Mouse (Mus musculus): Measurements from ENCODE around the gene Isoc2a. TPM values are rescaled to one million over a fixed set of nuclear protein-coding genes. Genes with fewer than 3 reads are reported as not detected.

Isoc2a gene
- polyA plus RNA-seq (2014; fragmentation: Illumina TruSeq; extraction: RNeasy Lipid Tissue Mini Kit (QIAGEN cat#74804); ENCODE audit: low read depth, low replicate concordance): 45.8 TPM

GRCm38 (mm10) chr7:4876753-4877221 is at the start of gene Isoc2a:
Isoc2a (plus strand) TSS chr7:4877153.

GRCm38 (mm10) chr7:4844245-4844916 is 32.6 kb upstream of the Isoc2a start, which contains the start of gene Shisa7:
Shisa7 (minus strand) TSS chr7:4844696.

DNA sequence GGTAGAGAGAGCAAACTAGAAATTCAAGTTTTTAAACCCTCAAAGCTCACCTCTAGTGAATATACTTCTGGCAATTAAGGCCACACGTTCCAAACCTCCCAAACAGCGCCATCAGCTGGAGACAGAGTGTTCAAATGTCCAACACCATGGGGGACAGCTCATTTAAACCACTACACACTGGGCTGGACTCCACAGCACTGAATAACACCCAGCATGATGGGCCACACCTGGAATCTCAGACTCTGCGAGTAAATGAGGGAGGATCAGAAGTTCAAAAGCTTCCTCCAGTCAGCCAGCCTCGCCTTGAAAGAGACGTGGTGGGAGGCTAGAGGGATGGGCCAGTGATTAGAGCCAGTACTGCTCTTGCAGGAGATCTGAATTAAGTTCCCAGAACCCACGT is 6.8 kb upstream of the Isoc2a start, which contains the start of gene Isoc2b:
Isoc2b (minus strand) TSS at position 126 of the 400 bp plus-strand sequence.

DNA sequence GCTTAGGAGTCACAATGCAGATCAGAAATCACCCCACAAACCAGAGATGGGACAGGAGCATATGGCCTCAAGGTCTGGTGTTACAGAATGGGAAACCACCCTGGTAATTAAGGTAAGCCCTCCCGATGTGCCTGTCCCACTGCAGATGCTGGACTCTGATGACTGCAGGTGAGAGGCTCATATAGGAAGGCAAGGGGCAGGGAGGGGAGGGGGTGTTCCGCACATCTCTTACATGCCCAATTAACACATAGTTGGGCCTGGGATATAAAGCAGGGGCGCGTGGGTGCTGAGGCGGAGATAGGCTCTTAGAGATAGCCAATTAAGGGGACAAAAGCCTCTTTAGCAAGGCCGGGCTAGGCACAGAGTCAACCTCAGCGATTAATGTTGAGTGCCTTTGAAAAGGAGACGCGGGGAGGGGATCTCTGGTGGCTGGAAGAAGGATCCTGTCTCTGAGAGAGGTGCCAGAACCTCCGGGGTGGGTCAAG is 29.6 kb downstream of the Isoc2a start, which contains the start of gene Gm36210:
Gm36210 (minus strand) TSS at position 51 of the 485 bp plus-strand sequence.

GRCm38 (mm10) chr7:4915007-4915665 is 38.2 kb downstream of the Isoc2a start, which contains the start of gene Zfp628:
Zfp628 (plus strand) TSS chr7:4915217.

GRCm38 (mm10) chr7:4921824-4922482 is 45.0 kb downstream of the Isoc2a start, which contains the start of gene Nat14:
Nat14 (plus strand) TSS chr7:4922028.

DNA sequence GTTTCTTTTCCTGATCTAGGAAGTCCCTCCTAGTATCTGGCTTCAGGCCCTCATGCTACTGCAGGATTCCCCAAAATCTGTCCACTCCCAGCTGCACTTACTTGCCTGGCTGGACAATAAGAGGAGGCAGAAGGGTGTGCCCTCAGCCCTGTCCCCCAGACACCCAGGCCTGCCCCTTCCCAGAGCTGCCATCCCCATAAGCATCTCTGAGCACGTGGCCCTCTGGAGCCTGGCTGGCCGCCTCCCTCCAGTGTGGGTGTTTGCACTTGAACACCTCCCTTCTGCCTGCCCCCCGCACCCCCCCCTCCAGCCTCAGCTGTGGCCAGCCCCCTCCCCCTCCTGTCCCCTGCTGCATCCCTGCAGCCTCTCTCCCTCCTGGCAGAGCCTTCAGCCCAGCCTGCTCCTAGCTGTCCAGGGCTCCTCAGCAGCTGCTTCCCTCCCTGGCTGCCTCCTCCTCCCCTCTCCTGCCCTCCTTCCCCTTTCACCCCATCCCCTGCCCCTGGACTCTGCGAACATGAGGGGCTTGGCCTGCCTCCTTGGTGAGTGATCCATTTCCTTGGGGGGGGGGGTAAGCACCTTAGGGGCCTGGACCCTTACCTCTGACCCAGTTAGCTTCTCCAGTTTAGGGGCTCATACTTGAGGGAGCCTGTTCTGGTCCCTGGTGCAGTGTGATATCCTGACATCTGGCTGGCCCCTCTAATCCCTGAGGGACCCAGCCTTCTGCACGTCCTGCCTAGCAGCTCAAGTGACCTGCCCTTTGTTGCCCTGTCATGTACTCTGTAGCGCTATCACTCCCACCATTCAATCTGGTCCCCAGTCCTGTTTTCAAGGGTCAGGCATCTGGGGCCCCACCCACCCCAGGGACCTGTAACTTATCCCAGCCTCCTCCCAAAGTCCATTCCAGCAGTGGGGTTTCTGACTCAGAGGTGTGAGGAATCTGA is 48.8 kb downstream of the Isoc2a start, which contains the start of gene Ssc5d:
Ssc5d (plus strand) TSS at position 345 of the 941 bp plus-strand sequence.

Other genes with a start within 250 kb of the Isoc2a start
- gene Tmem86b, start 245.7 kb upstream of the Isoc2a start, polyA plus RNA-seq (2014; fragmentation: Illumina TruSeq; extraction: RNeasy Lipid Tissue Mini Kit (QIAGEN cat#74804); ENCODE audit: low read depth, low replicate concordance): 7.5 TPM
- gene Ppp6r1, start 218.1 kb upstream of the Isoc2a start, polyA plus RNA-seq (2014; fragmentation: Illumina TruSeq; extraction: RNeasy Lipid Tissue Mini Kit (QIAGEN cat#74804); ENCODE audit: low read depth, low replicate concordance): 64.9 TPM
- gene Hspbp1, start 192.1 kb upstream of the Isoc2a start, polyA plus RNA-seq (2014; fragmentation: Illumina TruSeq; extraction: RNeasy Lipid Tissue Mini Kit (QIAGEN cat#74804); ENCODE audit: low read depth, low replicate concordance): 37.1 TPM
- gene Brsk1, start 186.5 kb upstream of the Isoc2a start, polyA plus RNA-seq (2014; fragmentation: Illumina TruSeq; extraction: RNeasy Lipid Tissue Mini Kit (QIAGEN cat#74804); ENCODE audit: low read depth, low replicate concordance): 2.1 TPM
- not detected for gene Tmem150b, start 151.9 kb upstream of the Isoc2a start, polyA plus RNA-seq (2014; fragmentation: Illumina TruSeq; extraction: RNeasy Lipid Tissue Mini Kit (QIAGEN cat#74804); ENCODE audit: low read depth, low replicate concordance)
- gene Kmt5c, start 137.0 kb upstream of the Isoc2a start, polyA plus RNA-seq (2014; fragmentation: Illumina TruSeq; extraction: RNeasy Lipid Tissue Mini Kit (QIAGEN cat#74804); ENCODE audit: low read depth, low replicate concordance): 22.8 TPM
- gene Cox6b2, start 124.1 kb upstream of the Isoc2a start, polyA plus RNA-seq (2014; fragmentation: Illumina TruSeq; extraction: RNeasy Lipid Tissue Mini Kit (QIAGEN cat#74804); ENCODE audit: low read depth, low replicate concordance): 10.7 TPM
- gene Fam71e2, start 105.9 kb upstream of the Isoc2a start, polyA plus RNA-seq (2014; fragmentation: Illumina TruSeq; extraction: RNeasy Lipid Tissue Mini Kit (QIAGEN cat#74804); ENCODE audit: low read depth, low replicate concordance): not detected
- gene Il11, start 94.3 kb upstream of the Isoc2a start, polyA plus RNA-seq (2014; fragmentation: Illumina TruSeq; extraction: RNeasy Lipid Tissue Mini Kit (QIAGEN cat#74804); ENCODE audit: low read depth, low replicate concordance): not detected
- not detected for gene Tmem190, start 94.2 kb upstream of the Isoc2a start, polyA plus RNA-seq (2014; fragmentation: Illumina TruSeq; extraction: RNeasy Lipid Tissue Mini Kit (QIAGEN cat#74804); ENCODE audit: low read depth, low replicate concordance)
- 6.3 TPM for gene Tmem238, start 87.5 kb upstream of the Isoc2a start, polyA plus RNA-seq (2014; fragmentation: Illumina TruSeq; extraction: RNeasy Lipid Tissue Mini Kit (QIAGEN cat#74804); ENCODE audit: low read depth, low replicate concordance)
- 392 TPM for gene Rpl28, start 84.3 kb upstream of the Isoc2a start, polyA plus RNA-seq (2014; fragmentation: Illumina TruSeq; extraction: RNeasy Lipid Tissue Mini Kit (QIAGEN cat#74804); ENCODE audit: low read depth, low replicate concordance)
- 101 TPM for gene Ube2s, start 64.6 kb upstream of the Isoc2a start, polyA plus RNA-seq (2014; fragmentation: Illumina TruSeq; extraction: RNeasy Lipid Tissue Mini Kit (QIAGEN cat#74804); ENCODE audit: low read depth, low replicate concordance)
- gene Shisa7, start 32.5 kb upstream of the Isoc2a start, polyA plus RNA-seq (2014; fragmentation: Illumina TruSeq; extraction: RNeasy Lipid Tissue Mini Kit (QIAGEN cat#74804); ENCODE audit: low read depth, low replicate concordance): not detected
- 13.4 TPM for gene Isoc2b, start 6.9 kb upstream of the Isoc2a start, polyA plus RNA-seq (2014; fragmentation: Illumina TruSeq; extraction: RNeasy Lipid Tissue Mini Kit (QIAGEN cat#74804); ENCODE audit: low read depth, low replicate concordance)
- not detected for gene Gm36210, start 29.4 kb downstream of the Isoc2a start, polyA plus RNA-seq (2014; fragmentation: Illumina TruSeq; extraction: RNeasy Lipid Tissue Mini Kit (QIAGEN cat#74804); ENCODE audit: low read depth, low replicate concordance)
- 4.9 TPM for gene Zfp628, start 38.1 kb downstream of the Isoc2a start, polyA plus RNA-seq (2014; fragmentation: Illumina TruSeq; extraction: RNeasy Lipid Tissue Mini Kit (QIAGEN cat#74804); ENCODE audit: low read depth, low replicate concordance)
- gene Nat14, start 44.9 kb downstream of the Isoc2a start, polyA plus RNA-seq (2014; fragmentation: Illumina TruSeq; extraction: RNeasy Lipid Tissue Mini Kit (QIAGEN cat#74804); ENCODE audit: low read depth, low replicate concordance): 4.8 TPM
- 4.7 TPM for gene Ssc5d, start 48.6 kb downstream of the Isoc2a start, polyA plus RNA-seq (2014; fragmentation: Illumina TruSeq; extraction: RNeasy Lipid Tissue Mini Kit (QIAGEN cat#74804); ENCODE audit: low read depth, low replicate concordance)
- 56.6 TPM for gene Sbk2, start 87.3 kb downstream of the Isoc2a start, polyA plus RNA-seq (2014; fragmentation: Illumina TruSeq; extraction: RNeasy Lipid Tissue Mini Kit (QIAGEN cat#74804); ENCODE audit: low read depth, low replicate concordance)
- 60.8 TPM for gene Sbk3, start 94.0 kb downstream of the Isoc2a start, polyA plus RNA-seq (2014; fragmentation: Illumina TruSeq; extraction: RNeasy Lipid Tissue Mini Kit (QIAGEN cat#74804); ENCODE audit: low read depth, low replicate concordance)
- 25.1 TPM for gene Zfp579, start 119.0 kb downstream of the Isoc2a start, polyA plus RNA-seq (2014; fragmentation: Illumina TruSeq; extraction: RNeasy Lipid Tissue Mini Kit (QIAGEN cat#74804); ENCODE audit: low read depth, low replicate concordance)
- 14.0 TPM for gene Zfp524, start 137.3 kb downstream of the Isoc2a start, polyA plus RNA-seq (2014; fragmentation: Illumina TruSeq; extraction: RNeasy Lipid Tissue Mini Kit (QIAGEN cat#74804); ENCODE audit: low read depth, low replicate concordance)
- gene Fiz1, start 137.5 kb downstream of the Isoc2a start, polyA plus RNA-seq (2014; fragmentation: Illumina TruSeq; extraction: RNeasy Lipid Tissue Mini Kit (QIAGEN cat#74804); ENCODE audit: low read depth, low replicate concordance): 17.3 TPM
- not detected for gene Gm44973, start 138.3 kb downstream of the Isoc2a start, polyA plus RNA-seq (2014; fragmentation: Illumina TruSeq; extraction: RNeasy Lipid Tissue Mini Kit (QIAGEN cat#74804); ENCODE audit: low read depth, low replicate concordance)
- 11.4 TPM for gene Zfp865, start 143.2 kb downstream of the Isoc2a start, polyA plus RNA-seq (2014; fragmentation: Illumina TruSeq; extraction: RNeasy Lipid Tissue Mini Kit (QIAGEN cat#74804); ENCODE audit: low read depth, low replicate concordance)
- not detected for gene Ccdc106, start 143.4 kb downstream of the Isoc2a start, polyA plus RNA-seq (2014; fragmentation: Illumina TruSeq; extraction: RNeasy Lipid Tissue Mini Kit (QIAGEN cat#74804); ENCODE audit: low read depth, low replicate concordance)
- gene 4632433K11Rik, start 157.0 kb downstream of the Isoc2a start, polyA plus RNA-seq (2014; fragmentation: Illumina TruSeq; extraction: RNeasy Lipid Tissue Mini Kit (QIAGEN cat#74804); ENCODE audit: low read depth, low replicate concordance): not detected
- gene Zfp784, start 161.3 kb downstream of the Isoc2a start, polyA plus RNA-seq (2014; fragmentation: Illumina TruSeq; extraction: RNeasy Lipid Tissue Mini Kit (QIAGEN cat#74804); ENCODE audit: low read depth, low replicate concordance): 8.3 TPM
- gene Zfp580, start 174.4 kb downstream of the Isoc2a start, polyA plus RNA-seq (2014; fragmentation: Illumina TruSeq; extraction: RNeasy Lipid Tissue Mini Kit (QIAGEN cat#74804); ENCODE audit: low read depth, low replicate concordance): 3.2 TPM
- gene U2af2, start 185.0 kb downstream of the Isoc2a start, polyA plus RNA-seq (2014; fragmentation: Illumina TruSeq; extraction: RNeasy Lipid Tissue Mini Kit (QIAGEN cat#74804); ENCODE audit: low read depth, low replicate concordance): 85.2 TPM
- gene Epn1, start 203.1 kb downstream of the Isoc2a start, polyA plus RNA-seq (2014; fragmentation: Illumina TruSeq; extraction: RNeasy Lipid Tissue Mini Kit (QIAGEN cat#74804); ENCODE audit: low read depth, low replicate concordance): 140 TPM
- not detected for gene Rfpl4, start 239.8 kb downstream of the Isoc2a start, polyA plus RNA-seq (2014; fragmentation: Illumina TruSeq; extraction: RNeasy Lipid Tissue Mini Kit (QIAGEN cat#74804); ENCODE audit: low read depth, low replicate concordance)
- 7.9 TPM for gene Rasl2-9, start 248.8 kb downstream of the Isoc2a start, polyA plus RNA-seq (2014; fragmentation: Illumina TruSeq; extraction: RNeasy Lipid Tissue Mini Kit (QIAGEN cat#74804); ENCODE audit: low read depth, low replicate concordance)